Comparison of ENCODE assay signal across 28 mouse cellular contexts in the genomic region with DNA sequence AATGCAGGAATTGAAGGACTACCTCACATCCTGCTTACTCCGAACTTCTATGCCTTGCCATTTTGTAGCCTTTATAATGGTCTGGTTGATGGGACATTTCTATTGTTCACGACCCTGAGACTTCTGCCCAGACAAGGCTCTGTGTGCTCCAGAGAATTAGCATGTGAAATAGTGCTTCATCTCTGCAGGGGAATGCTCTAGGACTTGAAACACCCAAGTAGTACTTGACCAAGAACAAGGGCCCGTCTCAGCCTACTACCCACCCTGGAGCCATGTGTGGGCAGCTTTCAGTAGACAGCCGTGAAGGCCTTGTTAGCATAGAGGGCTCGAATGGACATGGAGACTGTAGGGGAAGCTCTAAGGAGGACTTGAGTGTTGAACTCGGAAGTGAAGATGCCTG. TPM values are rescaled to one million over a fixed set of nuclear protein-coding genes. Genes with fewer than 3 reads are reported as not detected.
DNase-seq lines count a peak whose midpoint lies in the region; ATAC-seq lines count a peak whose summit lies in the region.
"Had no signal": no experiment of that assay in that cellular context is flagged by ENCODE, and none has a peak within 500 bp of the region (broad histone marks: within the 10 kb centered on the region; RNA-seq: fewer than 3 reads in every experiment).

No protein-coding gene starts in this region.

- H3K9ac ChIP-seq in intestine, embryonic 16.5 days (ENCODE audit: low read depth, low read length) = 0 out of 2 replicates have a peak overlapping the region, but pooled peaks have one; percentile 24
- no peak overlapping the region for H3K9ac ChIP-seq in midbrain, embryonic 13.5 days (replicated peaks)
- H3K9ac ChIP-seq: embryonic facial prominence, embryonic 12.5 days; hindbrain, embryonic 13.5 days; limb, embryonic 15.5 days; liver, embryonic 14.5 days; neural tube, embryonic 12.5 days had no signal

- no peak for ATAC-seq in intestine, embryonic 16.5 days
- no peak for ATAC-seq in midbrain, embryonic 13.5 days
- ATAC-seq: forebrain, embryonic 14.5 days; midbrain, embryonic 16.5 days; Patski had no signal

- no peaks in the 10 kb centered on the region for H3K36me3 ChIP-seq in intestine, embryonic 16.5 days (ENCODE audit: control insufficient read depth, insufficient read depth, low read length)
- H3K36me3 ChIP-seq in midbrain, embryonic 13.5 days = no peaks in the 10 kb centered on the region
- H3K36me3 ChIP-seq: embryonic facial prominence, embryonic 12.5 days; hindbrain, embryonic 13.5 days; limb, embryonic 15.5 days; midbrain, embryonic 10.5 days; neural tube, embryonic 12.5 days had no signal

- H3K4me2 ChIP-seq in intestine, embryonic 16.5 days (ENCODE audit: low read depth, low read length) = peak overlapping the region; percentile 32
- H3K4me2 ChIP-seq in midbrain, embryonic 13.5 days (replicated peaks) = no peak overlapping the region
- H3K4me2 ChIP-seq: heart, embryonic 11.5 days; hindbrain, embryonic 13.5 days; neural tube, embryonic 12.5 days had no signal

- peaks cover 14% of the 10 kb centered on the region for H3K4me1 ChIP-seq in intestine, embryonic 16.5 days (ENCODE audit: control insufficient read depth, insufficient read depth, low read length)
- peaks cover 10% of the 10 kb centered on the region for H3K4me1 ChIP-seq in midbrain, embryonic 13.5 days (replicated peaks)
- H3K4me1 ChIP-seq: embryonic facial prominence, embryonic 12.5 days had no signal

- intact Hi-C loops in heart, postnatal 25 days (cut with DNase I) = loop anchor here (10.0 kb wide), 1 partner anchor 307 kb away; no protein-coding TSS in a partner anchor

- peak overlapping the region; percentile 68 for H3K27ac ChIP-seq in intestine, embryonic 16.5 days (ENCODE audit: low read length)
- H3K27ac ChIP-seq in midbrain, embryonic 13.5 days = no peak overlapping the region
- H3K27ac ChIP-seq: embryonic facial prominence, embryonic 12.5 days; hindbrain, embryonic 13.5 days; limb, embryonic 15.5 days; liver, embryonic 14.5 days; midbrain, embryonic 10.5 days; neural tube, embryonic 12.5 days; stomach, postnatal 0 days had no signal

- no peaks in the 10 kb centered on the region for H3K27me3 ChIP-seq in intestine, embryonic 16.5 days (replicated peaks; ENCODE audit: control insufficient read depth, insufficient read depth, low read length)
- peaks cover 72% of the 10 kb centered on the region for H3K27me3 ChIP-seq in midbrain, embryonic 13.5 days
- H3K27me3 ChIP-seq: Patski had no signal

- DNase-seq in heart, adult 11 months = peak; percentile 63
- DNase-seq in heart, postnatal 25 days (ENCODE audit: low spot score) = no peak
- DNase-seq in lung, postnatal 36 days = peak; percentile 24
- DNase-seq in lung, postnatal 14 days = no peak
- DNase-seq in urinary bladder, adult 2 months (ENCODE audit: low spot score) = no peak
- DNase-seq: adrenal gland, postnatal 36 days; cerebellum, adult 18-20 months; cerebellum, postnatal 25 days; gastrocnemius, postnatal 14 days; heart, postnatal 4 days; kidney, adult 2 months; kidney, postnatal 36 days; right cerebral cortex, adult 18-20 months had no signal

- H3K9me3 ChIP-seq in intestine, embryonic 16.5 days (ENCODE audit: control insufficient read depth, low read length) = no peaks in the 10 kb centered on the region
- no peaks in the 10 kb centered on the region for H3K9me3 ChIP-seq in midbrain, embryonic 13.5 days
- H3K9me3 ChIP-seq: embryonic facial prominence, embryonic 12.5 days; hindbrain, embryonic 13.5 days; limb, embryonic 15.5 days; midbrain, embryonic 10.5 days; neural tube, embryonic 12.5 days had no signal

- WGBS in intestine, embryonic 16.5 days = 80% methylated on average over 6 of the region's 6 CpGs
- whole genome bisulfite sequencing in midbrain, embryonic 13.5 days = 60% methylated on average over 6 of the region's 6 CpGs

- H3K4me3 ChIP-seq in intestine, embryonic 16.5 days (ENCODE audit: low read length) = no peak overlapping the region
- H3K4me3 ChIP-seq in midbrain, embryonic 13.5 days (replicated peaks) = no peak overlapping the region
- H3K4me3 ChIP-seq: embryonic facial prominence, embryonic 12.5 days; hindbrain, embryonic 13.5 days; midbrain, embryonic 10.5 days; myocyte; neural tube, embryonic 12.5 days had no signal

RNA-seq across cellular contexts. Expression of gene Cds1, which starts 2.6 kb away (rescaled TPM):
- total RNA-seq in heart, postnatal 25 days (2021) = 10 to 100 TPM; 13.2 to 13.4 TPM
- polyA plus RNA-seq in intestine, embryonic 16.5 days (2015; fragmentation: Nextera tagmentation; extraction: Ambion mirVana) = 24.8 and 30.2 TPM in 2 replicates
- polyA plus RNA-seq in midbrain, embryonic 13.5 days (2015; fragmentation: Nextera tagmentation; extraction: Ambion mirVana) = 3.0 and 3.7 TPM in 2 replicates
- 78.8 and 101 TPM in 2 replicates for polyA plus RNA-seq in urinary bladder, adult 2 months (2012; rRNA removed)
- total RNA-seq: MEL had no signal
- polyA plus RNA-seq: myocyte had no signal

Comparison
In these comparisons a context has a peak if more than half of its experiments do, and no peak if none do; other contexts are left out.
1. DNase-seq: peak in heart, adult 11 months (single experiment) and lung, postnatal 36 days (single experiment); none in heart, postnatal 25 days (single experiment), lung, postnatal 14 days (single experiment) and urinary bladder, adult 2 months (single experiment).